ENCODE assay signal across 28 mouse cellular contexts in genomic region chr6:120996607-120997006, GRCm38 (mm10).
DNase-seq lines count a peak whose midpoint lies in the region; ATAC-seq and TF ChIP-seq lines count a peak whose summit lies in the region.
"Had no signal": no experiment of that assay in that cellular context is flagged by ENCODE, and none has a peak within 500 bp of the region (broad histone marks: within the 10 kb centered on the region; RNA-seq: fewer than 3 reads in every experiment).

No protein-coding gene starts in this region.

- DNase-seq in embryonic facial prominence, embryonic 10.5 days (ENCODE audit: low spot score), result no peak
- no peak for DNase-seq in hindbrain, embryonic 14.5 days (ENCODE audit: low spot score)
- DNase-seq in hindbrain, embryonic 11.5 days (ENCODE audit: low spot score), result no peak
- DNase-seq in skeletal muscle tissue, adult 2 months (ENCODE audit: low read depth, low spot score), result peak; percentile 41
- DNase-seq: adrenal gland, postnatal 25 days; B cell, adult 2 months; cerebellum, postnatal 25 days; forebrain, postnatal 0 days; gastrocnemius, postnatal 36 days; heart, adult 2 months; heart, postnatal 10 days; kidney, adult 9 months; kidney, postnatal 14 days; layer of hippocampus, adult 9-11 months; lung, embryonic 14.5 days; right cerebral cortex, adult 18-20 months; thymus, postnatal 4 days had no signal

- no peak overlapping the region for H3K9ac ChIP-seq in embryonic facial prominence, embryonic 15.5 days
- no peak overlapping the region for H3K9ac ChIP-seq in hindbrain, embryonic 14.5 days
- H3K9ac ChIP-seq in hindbrain, embryonic 11.5 days (ENCODE audit: low read depth, low read length), result no peak overlapping the region
- H3K9ac ChIP-seq in hindbrain, embryonic 15.5 days, result no peak overlapping the region
- no peak overlapping the region for H3K9ac ChIP-seq in intestine, postnatal 0 days (ENCODE audit: low read depth, low read length)
- H3K9ac ChIP-seq: forebrain, embryonic 12.5 days; forebrain, postnatal 0 days; heart, embryonic 13.5 days; intestine, embryonic 15.5 days; limb, embryonic 12.5 days; liver, embryonic 15.5 days; lung, embryonic 14.5 days; neural tube, embryonic 12.5 days had no signal

- no peak for TF ChIP-seq CTCF in intestine, postnatal 0 days (IDR thresholded peaks at IDR 0.05; ENCODE audit: low read depth)

- peaks cover 10% of the 10 kb centered on the region for H3K36me3 ChIP-seq in embryonic facial prominence, embryonic 15.5 days
- peaks cover 11% of the 10 kb centered on the region for H3K36me3 ChIP-seq in embryonic facial prominence, embryonic 10.5 days (replicated peaks)
- peaks cover 45% of the 10 kb centered on the region for H3K36me3 ChIP-seq in hindbrain, embryonic 14.5 days (replicated peaks; ENCODE audit: control insufficient read depth, insufficient read depth)
- no peaks in the 10 kb centered on the region for H3K36me3 ChIP-seq in hindbrain, embryonic 11.5 days (ENCODE audit: control insufficient read depth, insufficient read depth, low read length)
- peaks cover 20% of the 10 kb centered on the region for H3K36me3 ChIP-seq in hindbrain, embryonic 15.5 days
- H3K36me3 ChIP-seq in intestine, postnatal 0 days (ENCODE audit: control insufficient read depth, insufficient read depth), result peaks cover 19% of the 10 kb centered on the region; the same call in 1 of the 2 replicates
- H3K36me3 ChIP-seq: intestine, embryonic 15.5 days had no signal

- no peaks in the 10 kb centered on the region for H3K27me3 ChIP-seq in embryonic facial prominence, embryonic 15.5 days
- H3K27me3 ChIP-seq in embryonic facial prominence, embryonic 10.5 days (replicated peaks; ENCODE audit: low read depth, poor library complexity, severe bottlenecking), result no peaks in the 10 kb centered on the region
- H3K27me3 ChIP-seq in hindbrain, embryonic 14.5 days (ENCODE audit: control insufficient read depth, insufficient read depth, low read length), result no peaks in the 10 kb centered on the region
- no peaks in the 10 kb centered on the region for H3K27me3 ChIP-seq in hindbrain, embryonic 11.5 days (ENCODE audit: control insufficient read depth, insufficient read depth, low read length)
- H3K27me3 ChIP-seq in hindbrain, embryonic 15.5 days, result no peaks in the 10 kb centered on the region
- no peaks in the 10 kb centered on the region for H3K27me3 ChIP-seq in intestine, postnatal 0 days (replicated peaks; ENCODE audit: control insufficient read depth, insufficient read depth, low read length)
- H3K27me3 ChIP-seq: forebrain, embryonic 12.5 days; heart, embryonic 13.5 days; intestine, embryonic 15.5 days; limb, embryonic 12.5 days; liver, embryonic 15.5 days; neural tube, embryonic 12.5 days had no signal

- 0 out of 2 replicates have a peak overlapping the region, but pooled peaks have one; percentile 13 for H3K27ac ChIP-seq in embryonic facial prominence, embryonic 15.5 days (replicated peaks)
- no peak overlapping the region; the same call in 1 of the 2 replicates for H3K27ac ChIP-seq in embryonic facial prominence, embryonic 10.5 days (replicated peaks)
- H3K27ac ChIP-seq in hindbrain, embryonic 14.5 days, result no peak overlapping the region
- no peak overlapping the region for H3K27ac ChIP-seq in hindbrain, embryonic 11.5 days (ENCODE audit: low read depth, low read length)
- H3K27ac ChIP-seq in hindbrain, embryonic 15.5 days (replicated peaks), result no peak overlapping the region
- no peak overlapping the region for H3K27ac ChIP-seq in intestine, postnatal 0 days (ENCODE audit: low read depth, low read length)
- H3K27ac ChIP-seq: forebrain, embryonic 12.5 days; heart, adult 2 months; heart, embryonic 13.5 days; intestine, embryonic 15.5 days; limb, embryonic 12.5 days; liver, embryonic 15.5 days; neural tube, embryonic 12.5 days had no signal

- H3K4me2 ChIP-seq in embryonic facial prominence, embryonic 15.5 days (replicated peaks), result no peak overlapping the region
- H3K4me2 ChIP-seq in hindbrain, embryonic 14.5 days (replicated peaks), result no peak overlapping the region
- no peak overlapping the region for H3K4me2 ChIP-seq in hindbrain, embryonic 11.5 days (replicated peaks; ENCODE audit: low read depth, low read length)
- H3K4me2 ChIP-seq in hindbrain, embryonic 15.5 days, result no peak overlapping the region
- H3K4me2 ChIP-seq in intestine, postnatal 0 days (replicated peaks; ENCODE audit: low read depth), result no peak overlapping the region
- H3K4me2 ChIP-seq: forebrain, embryonic 12.5 days; heart, embryonic 13.5 days; intestine, embryonic 15.5 days; limb, embryonic 12.5 days; liver, embryonic 15.5 days; lung, embryonic 14.5 days; midbrain, embryonic 11.5 days; neural tube, embryonic 12.5 days had no signal

- WGBS in embryonic facial prominence, embryonic 15.5 days, result 70% methylated on average over 6 of the region's 6 CpGs
- WGBS in embryonic facial prominence, embryonic 10.5 days, result 80% methylated on average over 6 of the region's 6 CpGs
- 79% methylated on average over 6 of the region's 6 CpGs for WGBS in hindbrain, embryonic 14.5 days
- 80% methylated on average over 6 of the region's 6 CpGs for WGBS in hindbrain, embryonic 11.5 days
- 73% methylated on average over 6 of the region's 6 CpGs for WGBS in hindbrain, embryonic 15.5 days
- WGBS in intestine, postnatal 0 days, result 92% methylated on average over 6 of the region's 6 CpGs

- H3K4me3 ChIP-seq in embryonic facial prominence, embryonic 15.5 days (replicated peaks), result no peak overlapping the region
- no peak overlapping the region for H3K4me3 ChIP-seq in embryonic facial prominence, embryonic 10.5 days
- H3K4me3 ChIP-seq in hindbrain, embryonic 14.5 days (replicated peaks; ENCODE audit: low read length), result no peak overlapping the region
- H3K4me3 ChIP-seq in hindbrain, embryonic 11.5 days (ENCODE audit: low read depth, low read length), result no peak overlapping the region
- H3K4me3 ChIP-seq in hindbrain, embryonic 15.5 days, result no peak overlapping the region
- no peak overlapping the region for H3K4me3 ChIP-seq in intestine, postnatal 0 days (ENCODE audit: low read depth, low read length)
- H3K4me3 ChIP-seq: forebrain, embryonic 12.5 days; heart, adult 2 months; heart, embryonic 13.5 days; intestine, embryonic 15.5 days; limb, embryonic 12.5 days; liver, embryonic 15.5 days; neural tube, embryonic 12.5 days had no signal

- no peaks in the 10 kb centered on the region for H3K9me3 ChIP-seq in embryonic facial prominence, embryonic 15.5 days (replicated peaks)
- H3K9me3 ChIP-seq in embryonic facial prominence, embryonic 10.5 days, result no peaks in the 10 kb centered on the region
- H3K9me3 ChIP-seq in hindbrain, embryonic 14.5 days (ENCODE audit: control insufficient read depth, low read length), result no peaks in the 10 kb centered on the region
- no peaks in the 10 kb centered on the region for H3K9me3 ChIP-seq in hindbrain, embryonic 11.5 days (ENCODE audit: control insufficient read depth, low read length)
- H3K9me3 ChIP-seq in hindbrain, embryonic 15.5 days, result no peaks in the 10 kb centered on the region
- H3K9me3 ChIP-seq in intestine, postnatal 0 days (ENCODE audit: control insufficient read depth), result no peaks in the 10 kb centered on the region
- H3K9me3 ChIP-seq: forebrain, embryonic 12.5 days; heart, embryonic 13.5 days; intestine, embryonic 15.5 days; limb, embryonic 12.5 days; liver, embryonic 15.5 days; neural tube, embryonic 12.5 days had no signal

- peaks cover 9% of the 10 kb centered on the region; the same call in 1 of the 2 replicates for H3K4me1 ChIP-seq in embryonic facial prominence, embryonic 15.5 days
- peaks cover 11% of the 10 kb centered on the region for H3K4me1 ChIP-seq in embryonic facial prominence, embryonic 10.5 days
- no peaks in the 10 kb centered on the region for H3K4me1 ChIP-seq in hindbrain, embryonic 14.5 days (replicated peaks; ENCODE audit: control insufficient read depth, insufficient read depth, low read length)
- no peaks in the 10 kb centered on the region for H3K4me1 ChIP-seq in hindbrain, embryonic 11.5 days (replicated peaks; ENCODE audit: control insufficient read depth, insufficient read depth, low read length)
- H3K4me1 ChIP-seq in hindbrain, embryonic 15.5 days (replicated peaks), result no peaks in the 10 kb centered on the region
- no peaks in the 10 kb centered on the region for H3K4me1 ChIP-seq in intestine, postnatal 0 days (replicated peaks; ENCODE audit: control insufficient read depth, insufficient read depth, low read length)
- H3K4me1 ChIP-seq: forebrain, embryonic 12.5 days; intestine, embryonic 15.5 days; neural tube, embryonic 12.5 days had no signal

- ATAC-seq in embryonic facial prominence, embryonic 15.5 days (ENCODE audit: insufficient number of reproducible peaks, low FRiP score, low TSS enrichment, low read depth), result no peak
- 0 out of 2 replicates have a peak, but pooled peaks have one; percentile 11 for ATAC-seq in hindbrain, embryonic 14.5 days (ENCODE audit: low FRiP score)
- ATAC-seq in hindbrain, embryonic 11.5 days (ENCODE audit: low FRiP score), result no peak
- 0 out of 2 replicates have a peak, but pooled peaks have one; percentile 29 for ATAC-seq in hindbrain, embryonic 15.5 days (ENCODE audit: low FRiP score, low read depth)
- ATAC-seq in intestine, postnatal 0 days, result no peak
- ATAC-seq: forebrain, postnatal 0 days; intestine, embryonic 15.5 days; midbrain, embryonic 16.5 days had no signal

Comparison
In these comparisons a context has a peak if more than half of its experiments do, and no peak if none do; other contexts are left out.
1. ATAC-seq: peak in hindbrain, embryonic 14.5 days (single experiment) and hindbrain, embryonic 15.5 days (single experiment); none in embryonic facial prominence, embryonic 15.5 days (single experiment), hindbrain, embryonic 11.5 days (single experiment) and intestine, postnatal 0 days (single experiment).